Mouse (Mus musculus) T-cell, adult 2 months (primary cell): ENCODE data around the gene Tcf15.

Source experiments
- DNase-seq: peaks from one replicate; pipeline ENCODE4 v3.0.0; 2022; ENCODE audit warnings: low spot score

Gene Tcf15

GRCm38 (mm10) chr2:152143279-152144157 lies at the start of gene Tcf15:
Gene Tcf15 (plus strand): TSS chr2:152143561.
- no peak for DNase-seq

- no peak for DNase-seq
Observed at GRCm38 (mm10) chr2:152094856-152095545, 48.4 kb upstream of the Tcf15 start.

- DNase-seq: no peak
Observed at GRCm38 (mm10) chr2:152096922-152097321, 46.4 kb upstream of the Tcf15 start.

- no peak for DNase-seq
Observed at GRCm38 (mm10) chr2:152097916-152098315, 45.4 kb upstream of the Tcf15 start.

GRCm38 (mm10) chr2:152099538-152099937 lies 43.8 kb upstream of the Tcf15 start:
- no peak for DNase-seq

GRCm38 (mm10) chr2:152101761-152102160 lies 41.6 kb upstream of the Tcf15 start:
- no peak for DNase-seq

- no peak for DNase-seq
Observed at GRCm38 (mm10) chr2:152102369-152102768, 41.0 kb upstream of the Tcf15 start.

- no peak for DNase-seq
Observed at GRCm38 (mm10) chr2:152104711-152105317, 38.5 kb upstream of the Tcf15 start.

GRCm38 (mm10) chr2:152105318-152106224 lies 37.8 kb upstream of the Tcf15 start, which contains the start of gene Srxn1:
Gene Srxn1 (plus strand): TSS chr2:152105516.
- DNase-seq: peak; percentile 19

- DNase-seq: no peak
Observed at GRCm38 (mm10) chr2:152106225-152106595, 37.2 kb upstream of the Tcf15 start.

- no peak for DNase-seq
Observed at GRCm38 (mm10) chr2:152106597-152106996, 36.8 kb upstream of the Tcf15 start.

GRCm38 (mm10) chr2:152108702-152109101 lies 34.7 kb upstream of the Tcf15 start:
- DNase-seq: no peak

GRCm38 (mm10) chr2:152109386-152109785 lies 34.0 kb upstream of the Tcf15 start:
- DNase-seq: no peak

GRCm38 (mm10) chr2:152111311-152111710 lies 32.0 kb upstream of the Tcf15 start:
- no peak for DNase-seq

- peak; percentile 75 for DNase-seq
Observed at GRCm38 (mm10) chr2:152111920-152112319, 31.4 kb upstream of the Tcf15 start.

- DNase-seq: no peak
Observed at GRCm38 (mm10) chr2:152112490-152112889, 30.9 kb upstream of the Tcf15 start.

GRCm38 (mm10) chr2:152112970-152113369 lies 30.4 kb upstream of the Tcf15 start:
- DNase-seq: no peak

- no peak for DNase-seq
Observed at GRCm38 (mm10) chr2:152114057-152114975, 29.0 kb upstream of the Tcf15 start.

GRCm38 (mm10) chr2:152117694-152118093 lies 25.7 kb upstream of the Tcf15 start:
- no peak for DNase-seq

- DNase-seq: no peak
Observed at GRCm38 (mm10) chr2:152119228-152119865, 24.0 kb upstream of the Tcf15 start.
